Mouse (Mus musculus): ENCODE results near the gene Tespa1.

DNA sequence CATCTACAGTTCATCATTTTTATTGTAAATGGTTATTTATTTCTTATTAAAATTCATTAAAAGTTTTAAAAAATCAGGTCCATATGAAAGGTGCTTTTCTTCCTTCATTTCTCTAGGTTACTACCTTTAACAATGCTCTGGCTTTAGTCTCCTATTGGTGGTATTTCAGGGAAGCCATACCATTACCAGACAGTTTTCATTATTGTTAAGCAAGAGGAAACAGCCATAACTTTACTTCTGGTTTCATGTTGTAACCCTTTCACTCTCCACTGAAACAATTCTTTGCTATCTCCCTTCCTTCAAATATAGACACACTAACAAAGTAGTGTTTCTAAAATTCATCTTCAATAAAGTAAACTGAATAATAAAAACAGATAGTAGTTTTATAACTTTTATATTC lies 6.8 kb upstream of the Tespa1 start:
- TF ChIP-seq POLR2A (IDR thresholded peaks at IDR 0.05; ENCODE audit: borderline replicate concordance, extremely low read depth, low read depth, low read length) (no peak), CTCF (IDR thresholded peaks at IDR 0.05; ENCODE audit: insufficient read depth, low read length) (no peak)

All from lung, adult 2 months (tissue).